Mouse (Mus musculus) liver (tissue): ENCODE results near the gene Slco1a5.
"Not testable (repeated sequence)": the region's sequence is repeated elsewhere in the genome, so short reads cannot be mapped to it uniquely, and the experiment has no call there.

ENCODE experiments used
- DNase-seq: peaks from one replicate; pipeline ENCODE4 v3.0.0-alpha.2; 2020; ENCODE audit warnings: mixed read lengths

The Slco1a5 gene

DNA sequence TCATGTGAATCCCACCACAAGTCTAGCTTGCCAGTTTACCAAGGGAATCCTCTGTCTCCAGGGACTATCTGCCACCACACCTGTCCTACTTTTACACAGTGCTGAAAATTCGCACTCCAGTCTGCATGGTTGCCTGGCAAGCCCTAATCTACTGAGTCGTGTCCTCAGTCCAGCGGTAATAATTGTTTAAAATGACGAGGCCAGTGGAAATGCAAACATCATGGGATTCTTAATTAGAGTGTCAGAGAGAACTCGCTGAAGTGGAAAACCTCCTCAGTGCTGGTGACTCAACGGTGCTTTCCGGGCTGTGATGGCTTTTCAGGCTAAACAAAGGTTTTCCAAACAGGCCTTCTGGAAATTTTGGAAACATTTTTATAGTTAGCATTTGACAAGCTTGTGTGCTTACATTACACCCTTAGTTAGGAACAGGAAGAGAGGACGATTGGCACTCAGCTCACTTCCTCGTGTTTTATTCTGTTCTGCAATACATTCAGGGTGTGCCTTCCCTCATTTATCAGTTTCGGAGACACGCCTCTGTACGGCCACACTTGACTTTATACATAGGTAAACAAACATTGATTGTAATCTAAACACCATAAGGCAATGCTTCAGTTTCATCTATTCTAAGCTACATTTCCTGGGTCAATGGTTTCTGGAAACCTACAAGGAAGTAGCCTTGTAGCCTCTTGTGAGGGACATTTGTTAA, 33.2 kb downstream of the Slco1a5 start:
- DNase-seq, result no peak

DNA sequence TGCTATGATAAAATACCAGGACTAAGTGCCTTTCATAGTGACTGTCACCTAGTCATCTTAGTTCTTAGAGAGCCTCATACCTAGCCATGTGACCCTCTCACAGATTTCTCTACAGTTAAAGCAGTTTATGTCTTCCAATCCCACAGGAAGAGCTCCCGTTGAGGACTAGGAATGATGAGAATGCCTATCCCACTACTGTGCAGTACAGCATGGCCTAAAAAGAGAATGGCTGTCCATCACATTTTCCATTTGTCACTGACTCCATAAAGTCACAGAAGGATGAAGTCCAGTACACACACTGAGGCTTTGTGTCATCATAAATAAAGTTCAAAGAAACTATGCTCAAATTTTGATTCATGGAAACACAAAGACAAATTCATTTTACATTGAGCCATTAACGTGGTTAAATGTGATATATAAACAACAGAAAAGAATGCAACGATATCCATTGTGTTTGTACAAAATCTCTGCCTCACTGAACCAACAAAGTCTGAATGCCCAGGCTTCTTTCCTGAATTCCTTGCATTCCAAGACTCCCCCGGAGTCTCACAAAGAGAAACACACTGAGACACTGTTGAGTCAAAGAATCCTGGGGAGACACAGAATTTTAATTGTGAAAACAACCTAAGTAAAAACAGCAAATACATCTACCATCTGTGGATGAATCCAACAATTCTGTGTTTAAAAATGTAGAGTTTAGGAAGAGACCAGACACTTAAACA, 46.9 kb downstream of the Slco1a5 start:
- no peak for DNase-seq

DNA sequence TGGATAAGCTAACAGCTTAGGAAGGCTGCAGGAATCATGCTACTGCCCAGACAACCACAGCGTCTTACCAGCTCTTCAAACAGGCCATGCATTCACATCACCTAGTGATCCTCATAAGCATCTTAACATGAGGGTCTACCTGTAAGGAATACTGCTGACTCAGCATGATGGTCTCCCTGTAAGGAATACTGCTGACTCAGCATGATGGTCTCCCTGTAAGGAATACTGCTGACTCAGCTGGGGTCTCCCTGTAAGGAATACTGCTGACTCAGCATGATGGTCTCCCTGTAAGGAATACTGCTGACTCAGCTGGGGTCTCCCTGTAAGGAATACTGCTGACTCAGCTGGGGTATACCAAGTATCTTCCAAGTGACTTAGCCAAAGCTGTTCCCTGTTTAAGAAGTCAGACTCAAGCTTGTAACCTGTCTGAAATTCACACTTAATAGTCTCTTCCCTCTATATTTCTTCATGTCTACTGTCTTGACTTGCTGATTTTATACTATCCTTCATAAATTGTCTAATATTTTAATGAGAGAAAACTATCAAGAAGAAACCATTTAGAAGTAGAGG, 72.0 kb downstream of the Slco1a5 start:
- not testable (repeated sequence) for DNase-seq

DNA sequence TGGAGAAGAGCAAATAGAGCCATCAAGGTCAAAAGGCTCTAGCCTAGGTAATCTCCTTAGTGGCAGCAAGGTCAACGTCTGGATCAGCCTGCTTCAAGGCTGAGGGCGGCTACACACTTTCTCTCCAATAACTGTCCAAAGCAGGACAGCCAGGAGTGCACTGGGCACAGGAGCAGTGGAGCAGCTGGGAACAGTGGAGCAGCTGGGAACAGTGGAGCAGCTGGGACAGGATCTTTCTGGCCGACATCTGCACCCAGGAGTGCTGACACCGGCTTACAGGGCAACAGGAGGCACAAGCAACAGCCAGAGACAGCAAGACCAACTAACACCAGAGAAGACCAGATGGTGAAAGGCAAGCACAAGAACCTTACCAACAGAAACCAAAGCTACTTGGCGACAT, 77.7 kb downstream of the Slco1a5 start:
- DNase-seq, result no peak

DNA sequence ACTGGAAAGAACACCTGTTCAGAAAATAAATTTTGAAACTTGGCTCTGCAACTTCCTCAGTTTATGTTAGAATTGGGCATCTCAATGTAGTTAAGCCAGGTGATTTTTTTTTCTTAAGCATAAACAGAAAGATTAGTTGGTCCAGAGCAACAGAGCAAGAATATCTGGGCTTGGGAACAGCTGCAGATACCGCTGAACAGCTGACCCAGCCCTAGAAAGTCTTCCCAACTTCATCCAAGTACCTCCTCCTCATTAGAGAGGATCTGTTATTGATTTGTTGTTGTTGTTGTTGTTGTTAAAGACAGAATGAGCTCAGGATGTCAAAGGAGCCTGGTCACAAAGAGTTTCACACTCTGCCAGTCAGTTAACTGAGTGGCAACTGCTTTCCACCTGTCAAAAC, 83.3 kb downstream of the Slco1a5 start:
- DNase-seq, result no peak

DNA sequence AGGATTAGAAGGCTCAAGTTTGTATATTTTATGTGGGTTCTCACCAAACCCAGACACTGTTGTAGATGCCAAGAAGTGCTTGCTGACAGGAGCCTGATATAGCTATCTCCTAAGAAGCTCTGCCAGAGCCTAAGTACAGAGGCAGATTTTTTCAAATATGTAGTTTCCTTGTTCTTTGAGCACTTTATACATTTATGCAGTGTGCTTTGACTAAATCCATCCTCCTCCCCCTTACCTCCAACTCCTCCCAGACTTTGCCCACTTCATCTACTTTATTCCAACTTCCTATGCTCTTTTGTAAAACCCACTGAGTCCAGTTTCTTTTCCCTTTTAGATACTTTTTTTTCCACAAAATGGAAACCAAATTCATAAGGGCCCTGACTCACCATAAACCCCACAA, 102.6 kb downstream of the Slco1a5 start:
- DNase-seq, result no peak

DNA sequence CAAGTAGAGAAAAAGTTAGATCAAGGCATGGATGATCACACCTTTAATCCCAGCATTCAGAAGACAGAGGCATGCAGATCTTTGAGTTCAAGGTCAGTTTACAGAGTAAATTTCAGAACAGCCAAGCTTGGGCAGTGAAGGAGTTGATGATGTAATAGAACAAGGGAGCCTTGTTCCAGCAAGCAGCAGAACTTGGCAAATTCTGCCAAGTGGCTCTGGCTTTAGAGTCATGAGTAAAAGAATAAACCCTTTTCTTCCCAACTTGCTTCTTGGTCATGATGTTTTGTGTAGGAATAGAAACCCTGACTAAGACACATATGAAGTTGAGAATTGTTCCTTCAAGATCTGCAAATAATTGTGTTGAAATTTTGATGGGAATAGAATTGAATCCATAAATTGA, 111.0 kb downstream of the Slco1a5 start:
- no peak for DNase-seq

DNA sequence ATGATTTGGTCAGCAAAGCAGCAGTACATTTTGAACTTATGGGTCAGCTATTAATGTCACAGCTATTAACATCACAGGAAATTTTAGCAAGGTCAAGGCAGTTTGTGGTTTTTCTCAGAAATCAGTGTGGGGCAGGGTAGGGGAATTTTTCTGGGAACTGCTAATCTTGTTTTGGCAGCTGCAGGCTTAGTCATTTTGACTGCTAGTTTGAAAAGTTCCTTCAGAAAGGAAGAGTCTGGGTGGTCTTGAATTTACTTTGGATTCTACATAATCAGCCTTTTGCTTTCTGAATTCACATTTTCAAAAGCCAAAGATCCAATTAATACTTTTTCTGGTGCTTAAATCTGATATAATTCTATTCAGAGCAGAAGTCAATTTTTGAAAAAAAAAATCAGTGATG, 113.0 kb downstream of the Slco1a5 start:
- no peak for DNase-seq

DNA sequence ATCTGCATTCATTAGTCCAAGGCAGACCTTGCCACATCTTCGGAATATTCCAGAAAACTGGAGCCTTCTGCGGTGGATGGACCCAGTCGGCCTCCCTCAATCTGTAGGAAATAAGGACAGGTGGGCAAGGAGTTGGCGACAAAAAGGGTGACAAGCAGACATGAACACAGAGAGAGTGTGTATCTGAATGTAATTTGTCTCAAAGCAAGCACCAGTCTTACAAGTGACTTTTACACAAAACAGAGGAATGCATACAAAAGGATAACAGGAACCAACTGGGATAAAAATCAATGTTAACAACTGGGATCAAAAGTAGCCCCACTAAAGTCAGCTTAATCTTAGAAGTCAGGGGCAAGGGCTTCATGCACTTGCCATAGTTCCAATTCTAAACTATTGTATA, 114.4 kb downstream of the Slco1a5 start, which contains the start of gene Slco1a6:
TSS of gene Slco1a6 (minus strand) at position 101 of the 400 bp plus-strand sequence.
- no peak for DNase-seq

DNA sequence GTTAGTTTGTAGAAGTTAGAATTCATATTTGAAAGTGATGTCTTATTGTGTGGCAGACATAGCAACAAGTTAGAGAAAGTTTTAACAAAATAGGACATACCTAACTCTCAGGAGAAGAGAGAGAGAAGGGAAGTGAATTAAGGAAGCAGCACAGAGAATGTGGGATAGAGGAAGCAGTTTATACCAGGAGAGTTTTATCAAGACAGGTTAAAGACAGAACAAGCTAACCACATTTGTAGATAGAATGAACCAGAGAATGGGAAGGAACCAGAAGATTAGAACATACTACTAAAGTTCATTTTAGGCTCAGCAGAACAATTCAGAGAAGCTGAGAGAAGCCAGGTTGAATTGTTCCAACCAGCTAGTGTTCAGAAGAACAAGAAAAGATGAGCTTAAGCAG, 122.3 kb downstream of the Slco1a5 start:
- no peak for DNase-seq

DNA sequence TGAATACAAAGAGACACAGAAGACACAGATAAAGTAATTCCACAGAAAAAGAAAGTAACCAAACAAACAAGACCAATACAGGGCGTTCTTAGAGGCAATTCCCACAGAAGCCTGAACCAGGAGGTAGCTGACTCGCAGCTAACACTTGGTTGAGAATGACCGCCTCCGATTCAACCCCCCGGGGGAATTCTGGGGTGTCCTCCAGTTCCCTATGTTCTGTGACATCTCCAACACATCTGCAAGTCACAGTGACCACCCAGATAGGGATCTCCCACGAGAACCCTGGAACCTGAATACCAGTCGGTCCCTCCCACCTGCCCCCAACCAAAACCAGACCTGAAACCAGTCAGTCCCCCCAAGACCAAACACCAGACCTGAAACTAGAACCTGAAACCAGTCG, 128.5 kb downstream of the Slco1a5 start:
- DNase-seq, result no peak

DNA sequence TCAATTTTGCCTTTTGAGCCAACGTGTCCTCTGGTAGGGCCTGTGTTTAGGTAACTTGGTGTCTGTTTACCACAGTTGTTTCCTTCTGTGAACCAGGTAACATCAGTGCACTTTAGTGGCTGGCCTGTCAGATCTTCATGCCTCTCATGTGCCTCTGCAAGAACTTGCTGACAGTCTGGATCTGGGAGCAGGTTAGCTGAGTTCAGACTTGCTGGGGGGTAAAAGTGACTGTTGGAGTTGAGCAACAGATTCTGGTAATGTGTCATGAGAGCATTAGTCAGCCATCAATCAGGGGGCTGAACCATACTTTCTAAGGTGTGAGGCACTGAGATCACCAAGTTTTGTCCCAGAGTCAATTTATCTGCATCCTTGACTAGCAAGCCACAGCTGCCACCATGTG, 130.8 kb downstream of the Slco1a5 start:
- DNase-seq, result no peak

DNA sequence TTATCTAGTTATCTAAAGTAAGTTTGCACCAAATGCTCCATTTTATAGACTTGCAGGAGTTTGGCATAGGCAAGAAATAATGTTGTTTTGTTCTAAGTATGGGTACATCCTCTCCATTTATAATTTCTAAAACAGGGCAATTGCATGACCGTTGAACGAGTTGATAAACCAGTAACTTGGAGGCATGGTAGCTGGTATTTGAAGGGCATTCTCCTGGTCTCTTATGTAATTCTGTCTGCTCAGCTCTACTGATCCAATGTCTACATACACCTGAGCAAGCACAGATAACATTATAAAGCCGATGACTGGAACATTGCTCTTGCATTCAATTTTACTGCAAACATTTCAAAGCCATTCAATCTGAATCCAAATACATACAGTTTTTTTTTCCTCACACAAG, 135.4 kb downstream of the Slco1a5 start:
- no peak for DNase-seq

DNA sequence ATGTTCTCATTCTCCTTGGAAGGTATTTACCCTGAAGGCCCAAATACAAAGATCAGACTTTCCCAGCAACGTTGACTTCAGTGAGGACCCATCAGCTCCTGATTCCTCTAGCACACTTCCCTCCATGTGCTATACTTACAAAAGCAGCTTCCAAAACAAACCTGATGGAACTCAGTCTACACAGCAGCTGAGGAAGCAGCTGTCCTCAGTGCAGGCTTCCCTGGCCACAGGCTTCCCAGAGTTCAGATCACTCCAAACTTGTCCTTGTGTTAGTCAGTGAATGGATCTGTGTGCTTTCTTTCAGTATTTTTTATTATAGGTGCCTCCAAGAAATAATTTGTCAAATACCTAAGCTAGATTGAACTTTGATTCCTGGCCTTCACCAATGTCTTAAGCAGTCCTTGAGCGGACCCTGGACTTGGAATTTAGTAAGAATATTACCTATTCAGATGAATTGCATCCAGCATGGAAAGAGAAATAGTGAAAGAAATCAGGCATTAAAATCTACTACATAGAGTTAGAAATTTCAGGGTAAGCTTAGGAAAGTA, 136.8 kb downstream of the Slco1a5 start:
- DNase-seq, result no peak
